Mouse (Mus musculus) thymus, adult 2 months (tissue): ENCODE data around the gene Gm4565.
"Not testable (repeated sequence)": the region's sequence is repeated elsewhere in the genome, so short reads cannot be mapped to it uniquely, and the experiment has no call there.

Experiments
- CTCF ChIP-seq: fragments of 200-500 bp; IDR thresholded peaks from 2 replicates; pipeline ENCODE4 v1.5.1; 2012; ENCODE audit warnings: mild to moderate bottlenecking, control low read depth, low read length, moderate library complexity, borderline replicate concordance; ENCODE audit not compliant: control insufficient read depth, poor library complexity, insufficient read depth; ENCODE audit errors: extremely low read depth
- POLR2A ChIP-seq: fragments of 200-500 bp; IDR thresholded peaks from 2 replicates; pipeline ENCODE4 v1.6.1; 2012; ENCODE audit warnings: mild to moderate bottlenecking, low read length, control low read depth, moderate library complexity; ENCODE audit not compliant: control insufficient read depth, poor library complexity, insufficient read depth; ENCODE audit errors: extremely low read depth

- TF ChIP-seq POLR2A, CTCF: not testable (repeated sequence)
Measured at GRCm38 (mm10) chr7:22565243-22565642, 22.7 kb downstream of the Gm4565 start, which contains the start of gene Gm4201.
